Mouse (Mus musculus) lung, adult 2 months (tissue): ENCODE measurements around the gene Zdhhc7.

Experiments
- CTCF ChIP-seq: fragments of 200-500 bp; IDR thresholded peaks from 2 replicates; pipeline ENCODE4 v1.5.1; 2011; ENCODE audit warnings: mild to moderate bottlenecking, low read length, control low read depth; ENCODE audit not compliant: insufficient read depth
- POLR2A ChIP-seq: fragments of 200-500 bp; IDR thresholded peaks from 2 replicates; pipeline ENCODE4 v1.6.1; 2011; ENCODE audit warnings: low read depth, mild to moderate bottlenecking, control low read depth, low read length, borderline replicate concordance; ENCODE audit errors: extremely low read depth

DNA sequence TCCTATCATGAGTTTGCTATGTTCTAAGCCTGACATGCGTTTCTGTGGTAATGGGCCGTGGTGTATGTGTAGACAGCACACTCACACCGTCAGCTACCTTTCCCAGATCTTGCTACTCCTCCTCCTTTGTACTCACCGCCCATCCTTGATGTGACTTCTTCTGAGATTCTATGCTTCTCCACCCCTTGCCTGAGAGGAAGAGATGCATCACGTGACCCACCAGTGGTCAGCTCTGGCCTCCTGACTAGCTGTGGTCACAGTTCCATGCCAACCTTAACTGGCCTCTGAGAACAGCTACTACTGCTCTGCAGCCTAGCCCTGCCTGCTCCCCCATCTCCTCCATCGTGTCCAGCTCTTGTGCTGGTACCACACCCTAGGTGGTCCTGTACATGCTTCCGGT, 34.4 kb upstream of the Zdhhc7 start:
- TF ChIP-seq POLR2A, result no peak
- no peak for TF ChIP-seq CTCF
